Mouse (Mus musculus): Measurements from ENCODE around the gene Gbx2.
A peak's percentile ranks its signal among the peaks of the same experiment; 100 is the strongest.

The Gbx2 gene

DNA sequence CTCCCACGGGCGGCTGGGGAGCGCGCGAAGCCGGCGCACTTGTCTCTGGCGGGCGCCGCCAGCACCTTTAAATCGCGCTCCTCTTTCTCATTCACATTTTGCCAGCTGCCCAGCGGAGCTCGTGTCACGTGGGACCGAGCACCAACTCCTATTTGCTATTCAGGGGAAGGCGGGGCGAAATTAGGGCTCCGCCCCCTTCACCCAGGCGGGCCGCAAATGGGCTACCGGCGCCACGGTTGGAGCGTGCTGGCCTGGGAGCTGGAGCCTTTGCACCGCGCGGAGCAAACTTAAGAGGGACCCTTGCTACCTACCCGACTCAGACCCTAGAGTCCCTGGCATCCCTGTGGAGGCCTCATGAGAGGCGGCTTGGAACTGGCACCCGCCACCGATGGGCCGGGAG, at the start of gene Gbx2:
TSS of gene Gbx2 (minus strand) at position 60 of the 400 bp plus-strand sequence.
- peak; percentile 82 for DNase-seq (ENCODE audit: low spot score)

GRCm38 (mm10) chr1:89977261-89977660, 46.3 kb upstream of the Gbx2 start:
- no peak for DNase-seq (ENCODE audit: low spot score)

GRCm38 (mm10) chr1:89976411-89976810, 45.4 kb upstream of the Gbx2 start:
- no peak for DNase-seq (ENCODE audit: low spot score)

- no peak for DNase-seq (ENCODE audit: low spot score)
Measured at GRCm38 (mm10) chr1:89974541-89974940, 43.6 kb upstream of the Gbx2 start.

DNA sequence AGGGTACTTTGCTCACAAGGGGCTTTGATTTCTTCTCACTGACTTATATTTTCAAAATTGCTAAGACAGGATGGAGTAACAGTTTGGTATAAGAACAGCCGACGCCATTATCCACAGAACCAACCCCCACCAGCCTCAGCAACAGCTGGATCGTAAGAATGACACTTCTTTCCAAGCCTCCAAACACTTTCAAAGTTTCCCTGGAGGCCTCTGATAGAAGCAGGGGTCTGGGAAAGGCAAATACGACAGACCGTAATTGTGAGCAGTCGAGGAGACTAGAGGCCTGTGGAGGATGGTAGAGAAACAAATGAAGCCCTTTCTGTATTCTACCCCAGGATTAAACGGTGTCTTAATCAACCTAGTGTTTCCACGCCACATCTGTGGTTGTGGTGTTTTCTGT, 40.9 kb upstream of the Gbx2 start:
- no peak for DNase-seq (ENCODE audit: low spot score)

DNA sequence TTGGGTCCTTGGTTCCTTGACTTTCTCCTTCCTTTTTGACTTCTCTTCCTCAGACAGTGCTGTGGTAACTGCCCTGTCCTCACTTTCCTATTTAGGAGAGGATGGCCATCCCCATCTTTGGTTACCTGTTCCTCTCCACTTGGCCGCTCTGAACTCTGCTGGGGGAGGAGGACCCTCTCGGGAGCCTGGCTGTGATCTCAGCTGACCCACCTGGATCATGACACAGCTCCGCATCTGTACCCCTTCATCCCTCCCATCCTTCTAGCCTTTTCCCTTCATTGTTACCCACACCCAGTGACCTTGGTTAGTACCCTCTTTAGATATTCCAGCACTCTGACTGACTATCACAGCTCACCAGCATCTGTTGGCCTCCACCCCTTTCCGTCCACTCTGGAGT, 38.7 kb upstream of the Gbx2 start:
- no peak for DNase-seq (ENCODE audit: low spot score)

DNA sequence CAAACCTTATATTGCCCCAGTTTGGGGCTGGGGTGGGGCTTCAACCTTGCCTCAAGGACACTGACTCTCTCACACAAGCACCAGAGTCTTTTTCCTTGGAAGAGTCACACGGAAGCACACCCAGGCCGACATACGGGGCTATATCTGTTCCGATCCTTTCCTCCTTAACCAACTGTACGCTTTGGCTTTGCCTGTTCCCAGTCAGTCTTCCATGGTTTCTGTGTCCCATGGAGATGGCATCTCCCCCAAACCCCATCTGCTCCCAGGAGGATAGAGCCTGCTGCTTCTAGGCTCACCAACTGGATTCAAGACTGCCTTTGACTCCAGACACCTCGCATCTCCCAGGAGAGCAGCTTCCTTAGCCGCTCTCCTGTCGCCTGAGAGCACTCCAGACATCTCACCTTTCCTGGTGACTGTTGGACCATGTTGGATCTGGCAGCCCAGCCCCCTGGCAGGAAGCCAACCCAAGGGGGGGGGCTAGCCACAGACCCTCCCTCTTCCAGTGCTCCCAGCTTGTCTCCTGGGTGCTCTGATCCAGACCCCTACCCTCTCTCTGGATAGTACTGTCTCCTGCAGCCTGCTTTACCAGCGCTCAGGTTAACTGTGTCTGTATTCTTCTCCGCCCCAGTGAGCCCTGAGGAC, 38.2 kb upstream of the Gbx2 start:
- DNase-seq (ENCODE audit: low spot score): no peak

DNA sequence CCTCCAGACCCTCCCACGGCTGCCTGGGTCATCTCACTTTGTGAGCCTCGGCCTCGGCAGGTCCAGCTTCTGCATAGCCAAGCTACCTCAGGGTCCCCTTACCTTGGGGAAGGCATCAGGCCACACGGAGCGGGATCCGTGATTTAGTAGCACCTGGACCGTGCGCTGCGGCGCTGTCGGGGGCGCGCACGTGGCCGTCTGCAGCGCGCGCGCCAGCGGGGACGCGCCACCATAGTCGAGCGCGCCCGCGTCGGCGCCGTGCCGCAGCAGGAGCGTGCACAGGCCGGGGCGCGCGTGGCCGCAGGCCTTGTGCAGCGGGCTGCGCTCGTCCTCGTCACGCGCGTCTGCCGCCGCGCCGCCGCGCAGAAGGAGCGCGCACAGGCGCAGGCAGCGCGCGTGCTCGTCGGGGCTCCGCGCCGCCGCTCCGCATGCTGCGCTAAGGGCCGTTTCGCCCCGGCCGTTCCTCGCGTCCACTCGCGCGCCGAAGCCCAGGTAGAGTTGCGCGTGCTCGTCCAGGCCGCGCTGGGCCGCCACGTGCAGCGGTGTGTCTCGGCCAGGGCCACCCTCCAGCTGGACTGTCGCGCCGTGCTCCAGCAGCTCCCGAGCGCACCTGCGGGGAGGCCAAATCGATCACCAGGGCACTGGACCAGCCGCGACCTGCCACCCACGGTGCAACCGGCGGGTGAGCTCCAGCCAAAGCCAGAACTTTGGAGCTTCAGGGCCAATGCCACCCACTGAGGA, 37.3 kb upstream of the Gbx2 start:
- no peak for DNase-seq (ENCODE audit: low spot score)

GRCm38 (mm10) chr1:89967585-89967984, 36.6 kb upstream of the Gbx2 start:
- no peak for DNase-seq (ENCODE audit: low spot score)

- no peak for DNase-seq (ENCODE audit: low spot score)
Measured at GRCm38 (mm10) chr1:89964426-89964825, 33.4 kb upstream of the Gbx2 start.

GRCm38 (mm10) chr1:89963296-89963695, 32.3 kb upstream of the Gbx2 start:
- no peak for DNase-seq (ENCODE audit: low spot score)

DNA sequence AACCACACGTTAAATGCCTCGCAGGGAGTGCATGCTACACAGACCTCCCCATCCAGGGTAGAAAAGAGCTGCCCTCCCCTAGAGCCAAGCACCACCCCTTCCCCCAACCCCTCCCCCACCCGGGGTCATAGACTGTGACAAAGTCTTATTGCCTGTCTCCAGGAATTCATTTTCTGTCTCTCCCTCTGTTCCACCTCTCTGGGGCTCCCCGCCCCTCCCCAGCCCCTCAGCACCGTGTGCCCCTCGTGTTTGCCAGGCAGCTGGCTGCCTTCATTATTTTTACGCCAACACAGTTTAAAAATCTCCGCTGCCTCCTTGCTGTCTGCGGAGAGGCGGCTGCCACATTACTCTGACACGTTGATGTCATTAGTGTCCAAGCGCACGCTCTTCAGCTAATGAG, 31.1 kb upstream of the Gbx2 start:
- DNase-seq (ENCODE audit: low spot score): no peak

- no peak for DNase-seq (ENCODE audit: low spot score)
Measured at GRCm38 (mm10) chr1:89959393-89959792, 28.4 kb upstream of the Gbx2 start.

GRCm38 (mm10) chr1:89943202-89943601, 12.2 kb upstream of the Gbx2 start:
- DNase-seq (ENCODE audit: low spot score): peak; percentile 68

GRCm38 (mm10) chr1:89942395-89942976, 11.5 kb upstream of the Gbx2 start:
- no peak for DNase-seq (ENCODE audit: low spot score)

GRCm38 (mm10) chr1:89941701-89942381, 10.9 kb upstream of the Gbx2 start:
- no peak for DNase-seq (ENCODE audit: low spot score)

DNA sequence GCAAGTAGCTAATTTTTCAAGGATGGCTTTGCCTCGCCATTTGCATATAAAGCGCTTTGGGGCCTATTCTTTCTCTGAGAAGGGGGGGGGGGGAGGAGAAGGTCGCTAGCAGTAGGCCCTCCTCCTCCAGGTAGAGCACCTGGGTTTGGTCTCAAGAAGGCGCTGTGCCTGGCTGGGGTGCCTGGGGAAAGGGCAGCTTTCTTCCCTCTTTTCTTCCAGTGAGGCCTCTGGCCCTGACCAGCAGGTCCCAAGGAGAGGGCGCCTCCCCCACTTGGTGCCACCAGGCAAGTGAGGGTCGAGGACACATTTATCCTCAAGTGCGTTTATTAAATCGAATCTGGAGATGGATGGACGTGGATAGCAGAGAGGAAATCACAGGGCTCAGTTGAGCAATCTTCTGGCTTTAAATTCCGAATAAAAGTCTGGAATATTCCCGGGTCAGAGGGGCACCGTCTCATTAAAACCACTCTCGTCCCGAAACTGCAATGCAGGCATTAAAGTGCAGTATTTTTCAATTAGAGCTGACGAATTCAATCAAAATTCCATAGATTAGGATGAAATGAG, 10.1 kb upstream of the Gbx2 start:
- DNase-seq (ENCODE audit: low spot score): no peak

GRCm38 (mm10) chr1:89939981-89940726, 9.2 kb upstream of the Gbx2 start:
- DNase-seq (ENCODE audit: low spot score): peak; percentile 90

DNA sequence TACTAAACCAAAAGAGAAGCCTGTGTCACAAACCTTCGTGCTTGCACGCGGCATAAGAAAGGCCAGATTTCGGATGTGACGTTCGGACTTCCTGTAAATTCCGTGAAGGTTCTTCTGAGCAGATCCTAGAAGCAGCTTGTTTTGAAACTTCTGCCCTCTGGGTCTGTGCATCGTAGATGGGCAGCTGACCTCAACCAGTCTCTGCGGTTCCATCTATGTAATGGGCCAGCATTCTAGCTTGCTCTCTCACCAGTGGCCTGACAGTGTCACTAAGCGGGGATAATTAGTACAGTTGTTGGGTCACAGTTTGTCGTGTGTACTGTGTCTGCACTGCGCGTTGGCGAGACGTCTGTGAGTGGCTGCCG, 8.6 kb upstream of the Gbx2 start:
- no peak for DNase-seq (ENCODE audit: low spot score)

DNA sequence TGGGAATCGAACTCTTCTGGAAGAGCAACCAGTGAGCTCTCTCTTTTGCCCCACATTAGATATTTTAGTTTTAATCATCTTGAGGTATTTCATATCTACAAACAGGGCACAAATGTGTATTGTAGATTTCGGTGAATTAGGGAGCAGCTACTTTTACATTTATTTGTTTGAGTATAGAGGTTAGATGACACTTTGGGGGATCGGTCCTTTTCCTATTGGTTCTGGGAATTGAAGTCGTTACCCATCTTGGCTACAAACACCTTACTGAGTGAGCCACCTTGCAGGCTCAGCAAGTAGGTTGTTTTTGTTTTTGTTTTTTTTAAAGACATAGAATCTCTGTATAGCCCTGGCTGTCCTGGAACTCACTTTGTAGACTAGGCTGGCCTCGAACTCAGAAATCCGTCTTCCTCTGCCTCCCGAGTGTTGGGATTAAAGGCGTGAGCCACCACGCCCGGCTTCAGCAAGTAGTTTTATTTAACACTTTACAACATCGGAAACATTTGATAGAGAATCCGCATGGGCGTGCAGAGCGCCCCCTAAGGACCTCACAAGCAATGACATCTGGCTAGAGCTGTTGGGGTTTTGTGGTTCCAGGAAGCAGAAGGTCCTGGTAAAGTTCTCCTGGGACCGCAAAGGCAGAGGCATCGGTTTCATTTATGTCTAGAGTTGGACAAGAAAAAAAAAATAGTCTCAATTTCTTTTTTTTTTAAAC, 8.1 kb upstream of the Gbx2 start:
- DNase-seq (ENCODE audit: low spot score): no peak

Data from testis, postnatal 14 days (tissue).